Mouse (Mus musculus) C2C12 (cell line): Measurements from ENCODE around the gene Mcf2. TPM values are rescaled to one million over a fixed set of nuclear protein-coding genes. Genes with fewer than 3 reads are reported as not detected.

Experiments
- H3K27me3 ChIP-seq: one replicate; pipeline ENCODE4 v1.6.1; 2011; ENCODE audit not compliant: control insufficient read depth, insufficient read depth, insufficient read length
- H3K36me3 ChIP-seq: one replicate; pipeline ENCODE4 v1.6.1; 2011; ENCODE audit not compliant: control insufficient read depth, insufficient read depth
- H3K4me3 ChIP-seq: one replicate; pipeline ENCODE4 v1.5.1; 2011; ENCODE audit warnings: mild to moderate bottlenecking, control low read depth; ENCODE audit not compliant: poor library complexity, insufficient read depth, severe bottlenecking
- H3K79me2 ChIP-seq: one replicate; pipeline ENCODE4 v1.6.1; 2011; ENCODE audit not compliant: control insufficient read depth, insufficient read depth
- H3K79me3 ChIP-seq: one replicate; pipeline ENCODE4 v1.6.1; 2011; ENCODE audit warnings: low read depth, control low read depth
- H3ac ChIP-seq: one replicate; pipeline ENCODE3; 2011; ENCODE audit warnings: low read depth; ENCODE audit not compliant: control insufficient read depth, insufficient read length
- CEBPB ChIP-seq: IDR thresholded peaks from one replicate; pipeline ENCODE4 v1.6.1; 2011; ENCODE audit warnings: low read depth, mild to moderate bottlenecking, control low read depth, moderate library complexity
- CTCF ChIP-seq: IDR thresholded peaks from one replicate; pipeline ENCODE4 v1.5.1; 2011; ENCODE audit not compliant: control insufficient read depth, insufficient read depth, insufficient read length
- FOSL1 ChIP-seq: IDR thresholded peaks from one replicate; pipeline ENCODE4 v1.8.0; 2011; ENCODE audit warnings: mild to moderate bottlenecking, low read length; ENCODE audit not compliant: poor library complexity, insufficient read depth, severe bottlenecking
- MAX ChIP-seq: IDR thresholded peaks from one replicate; pipeline ENCODE4 v1.6.1; 2011; ENCODE audit warnings: mild to moderate bottlenecking, control low read depth
- MYOD1 ChIP-seq: IDR thresholded peaks from one replicate; pipeline ENCODE4 v1.6.1; 2011; ENCODE audit warnings: low read depth; ENCODE audit not compliant: control insufficient read depth, insufficient read length
- MYOG ChIP-seq: IDR thresholded peaks from one replicate; pipeline ENCODE4 v1.6.1; 2011; ENCODE audit not compliant: control insufficient read depth, insufficient read length; ENCODE audit errors: extremely low read depth
- USF1 ChIP-seq: IDR thresholded peaks from one replicate; pipeline ENCODE4 v1.6.1; 2011; ENCODE audit warnings: low read depth, mild to moderate bottlenecking, control low read depth, moderate library complexity
- polyA plus RNA-seq: library from polyadenylated mRNA; unstranded; fragments of >200 nt; fragmentation: generic; extraction: Trizol; gene quantifications from one replicate; pipeline ENCODE4 v1.2.1, GENCODE M21; 2012; ENCODE audit warnings: missing spikeins

Gene Mcf2
- polyA plus RNA-seq, 1 experiment, result not detected

GRCm38 (mm10) chrX:60168796-60169195 is 10.1 kb downstream of the Mcf2 start:
- Histone ChIP-seq H3K36me3 (no peaks in the 10 kb centered on the region), H3K79me3 (no peaks in the 10 kb centered on the region), H3ac (no peak overlapping the region), H3K4me3 (no peak overlapping the region), H3K79me2 (no peaks in the 10 kb centered on the region), H3K27me3 (no peaks in the 10 kb centered on the region)
- TF ChIP-seq FOSL1 (no peak), CTCF (no peak), MYOG (no peak), USF1 (no peak), MYOD1 (no peak), MAX (no peak), CEBPB (no peak)

- no peaks in the 10 kb centered on the region for H3K79me3 ChIP-seq
- no peaks in the 10 kb centered on the region for H3K27me3 ChIP-seq
- no peaks in the 10 kb centered on the region for H3K79me2 ChIP-seq
- no peaks in the 10 kb centered on the region for H3K36me3 ChIP-seq
- H3ac ChIP-seq, result no peak overlapping the region
- no peak overlapping the region for H3K4me3 ChIP-seq
- TF ChIP-seq USF1 (no peak), MYOD1 (no peak), FOSL1 (no peak), MYOG (no peak), CTCF (no peak), MAX (no peak), CEBPB (no peak)
Measured at GRCm38 (mm10) chrX:60147268-60147974, 31.5 kb downstream of the Mcf2 start.

DNA sequence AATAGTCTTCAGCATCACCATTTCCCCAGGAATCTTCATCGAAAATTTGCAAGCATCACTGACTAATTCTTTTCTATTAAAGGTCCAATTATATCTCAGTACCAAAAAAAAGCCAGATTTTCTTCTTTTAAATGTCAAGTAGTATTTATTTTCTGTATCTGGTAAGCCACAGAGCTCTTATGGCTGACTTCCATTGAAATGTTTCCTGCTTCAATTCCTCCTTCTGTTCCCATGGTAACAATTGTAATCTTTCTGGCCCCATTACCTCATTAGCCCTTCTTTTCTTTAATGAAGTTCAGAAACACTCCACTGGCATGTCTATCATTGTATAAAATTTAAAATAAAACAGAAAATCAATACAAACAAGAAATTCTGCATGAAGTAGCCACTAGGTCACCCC is 103.5 kb downstream of the Mcf2 start:
- Histone ChIP-seq H3K79me2 (no peaks in the 10 kb centered on the region), H3K27me3 (no peaks in the 10 kb centered on the region), H3K36me3 (no peaks in the 10 kb centered on the region), H3K79me3 (no peaks in the 10 kb centered on the region), H3K4me3 (no peak overlapping the region), H3ac (no peak overlapping the region)
- TF ChIP-seq MYOG (no peak), USF1 (no peak), MYOD1 (no peak)

DNA sequence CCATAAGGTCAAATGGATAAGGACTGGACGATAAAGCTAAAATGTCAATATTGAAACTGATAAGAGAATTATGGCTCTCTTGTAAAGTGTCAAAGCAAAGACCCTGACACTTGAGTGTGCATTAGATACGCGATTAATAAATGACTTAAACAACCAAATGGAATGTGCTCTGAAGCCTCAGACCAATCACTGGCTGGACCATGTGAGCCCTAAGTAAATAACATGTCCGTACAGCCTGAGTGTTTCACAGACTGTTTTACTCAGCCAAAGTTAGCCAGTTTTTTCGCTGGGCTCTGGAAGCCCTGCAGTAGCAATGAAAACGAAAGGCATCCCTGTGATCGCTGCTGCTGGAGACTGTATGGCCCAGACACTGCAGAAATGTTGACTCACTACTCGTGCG is 123.7 kb downstream of the Mcf2 start:
- H3K36me3 ChIP-seq, result no peaks in the 10 kb centered on the region
- H3K79me2 ChIP-seq, result no peaks in the 10 kb centered on the region
- H3ac ChIP-seq, result no peak overlapping the region
- H3K27me3 ChIP-seq, result no peaks in the 10 kb centered on the region
- H3K79me3 ChIP-seq, result no peaks in the 10 kb centered on the region
- TF ChIP-seq USF1 (no peak), FOSL1 (no peak), MYOG (no peak), CTCF (no peak), CEBPB (no peak), MAX (no peak), MYOD1 (no peak)
- H3K4me3 ChIP-seq, result no peak overlapping the region

GRCm38 (mm10) chrX:60054745-60055144 is 124.1 kb downstream of the Mcf2 start:
- Histone ChIP-seq H3K79me3 (no peaks in the 10 kb centered on the region), H3ac (no peak overlapping the region), H3K36me3 (no peaks in the 10 kb centered on the region), H3K27me3 (no peaks in the 10 kb centered on the region), H3K4me3 (no peak overlapping the region), H3K79me2 (no peaks in the 10 kb centered on the region)
- no peak for TF ChIP-seq CTCF

DNA sequence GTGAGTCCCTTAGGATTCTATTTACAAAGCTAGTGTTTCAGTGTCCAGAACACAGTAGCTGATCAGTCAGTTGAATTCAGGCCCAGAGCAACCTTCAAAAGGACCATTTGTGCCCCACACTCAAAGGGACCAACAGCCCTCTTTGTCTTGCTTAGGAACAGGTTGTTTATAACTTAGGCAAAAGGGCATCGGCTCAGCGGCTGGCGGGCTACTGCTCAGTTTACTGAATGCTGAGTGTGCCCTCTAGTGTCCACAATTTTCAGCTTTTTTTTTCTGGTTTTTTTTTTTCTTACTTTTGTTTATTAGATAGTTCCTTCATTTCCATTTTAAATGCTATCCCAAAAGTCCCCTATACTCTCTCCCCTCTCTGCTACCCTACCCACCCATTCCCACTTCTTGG is 152.2 kb downstream of the Mcf2 start:
- Histone ChIP-seq H3K79me3 (no peaks in the 10 kb centered on the region), H3K27me3 (no peaks in the 10 kb centered on the region), H3K4me3 (no peak overlapping the region), H3K79me2 (no peaks in the 10 kb centered on the region), H3ac (no peak overlapping the region), H3K36me3 (no peaks in the 10 kb centered on the region)
- TF ChIP-seq MYOD1 (no peak), FOSL1 (no peak), CEBPB (no peak), CTCF (no peak), USF1 (no peak), MYOG (no peak), MAX (no peak)
